Comparison of ENCODE assay signal across 13 mouse cellular contexts in genomic region chr3:122064556-122065410, GRCm38 (mm10). TPM values are rescaled to one million over a fixed set of nuclear protein-coding genes. Genes with fewer than 3 reads are reported as not detected.
DNase-seq lines count a peak whose midpoint lies in the region; ATAC-seq lines count a peak whose summit lies in the region.
"Had no signal": no experiment of that assay in that cellular context is flagged by ENCODE, and none has a peak within 500 bp of the region (broad histone marks: within the 10 kb centered on the region; RNA-seq: fewer than 3 reads in every experiment).

No protein-coding gene starts in this region.

- intact Hi-C loops in heart, postnatal 25 days (cut with DNase I), result no loop called here

- ATAC-seq in lung, embryonic 15.5 days (ENCODE audit: borderline replicate concordance, extremely low read depth, low FRiP score, low TSS enrichment), result peak; percentile 83
- no peak for ATAC-seq in liver, embryonic 12.5 days
- ATAC-seq: forebrain, embryonic 14.5 days; hindbrain, embryonic 16.5 days had no signal

- DNase-seq in adrenal gland, adult (ENCODE audit: inconsistent age in 2 of 2, low spot score in 1 of 2), result peak; percentile 52 to 88
- DNase-seq in adrenal gland, postnatal 4 days (ENCODE audit: low spot score in 2 of 2), result no peak
- peak; percentile 6 for DNase-seq in brain, adult 2 months (ENCODE audit: low read depth, low spot score)
- peak; percentile 48 for DNase-seq in heart, postnatal 25 days (ENCODE audit: low spot score)
- DNase-seq in testis, postnatal 14 days (ENCODE audit: low spot score), result no peak
- DNase-seq in left cerebral cortex, adult 8-10 months (ENCODE audit: low spot score in 2 of 2), result no peak

- 41% methylated on average over 13 of the region's 13 CpGs for WGBS in lung, embryonic 15.5 days
- WGBS in liver, embryonic 12.5 days (ENCODE audit: insufficient replicate concordance), result 68% methylated on average over 13 of the region's 13 CpGs

- H3K4me1 ChIP-seq in lung, embryonic 15.5 days, result peaks cover 21% of the 10 kb centered on the region
- H3K4me1 ChIP-seq in liver, embryonic 12.5 days, result no peaks in the 10 kb centered on the region
- H3K4me1 ChIP-seq: embryonic facial prominence, embryonic 10.5 days had no signal

- H3K27ac ChIP-seq in lung, embryonic 15.5 days, result peak overlapping the region; percentile 34
- no peak overlapping the region for H3K27ac ChIP-seq in liver, embryonic 12.5 days
- H3K27ac ChIP-seq: embryonic facial prominence, embryonic 10.5 days had no signal

- no peak overlapping the region for H3K4me2 ChIP-seq in lung, embryonic 15.5 days
- H3K4me2 ChIP-seq in liver, embryonic 12.5 days, result no peak overlapping the region

- H3K9me3 ChIP-seq in lung, embryonic 15.5 days, result no peaks in the 10 kb centered on the region
- H3K9me3 ChIP-seq in liver, embryonic 12.5 days (replicated peaks), result no peaks in the 10 kb centered on the region
- H3K9me3 ChIP-seq: embryonic facial prominence, embryonic 10.5 days had no signal

- no peak overlapping the region for H3K4me3 ChIP-seq in lung, embryonic 15.5 days
- H3K4me3 ChIP-seq in liver, embryonic 12.5 days, result no peak overlapping the region
- H3K4me3 ChIP-seq: embryonic facial prominence, embryonic 10.5 days had no signal

- H3K36me3 ChIP-seq in lung, embryonic 15.5 days, result no peaks in the 10 kb centered on the region
- no peaks in the 10 kb centered on the region for H3K36me3 ChIP-seq in liver, embryonic 12.5 days
- H3K36me3 ChIP-seq: embryonic facial prominence, embryonic 10.5 days had no signal

- no peaks in the 10 kb centered on the region for H3K27me3 ChIP-seq in lung, embryonic 15.5 days
- H3K27me3 ChIP-seq in liver, embryonic 12.5 days (replicated peaks), result no peaks in the 10 kb centered on the region

- H3K9ac ChIP-seq in lung, embryonic 15.5 days, result no peak overlapping the region
- H3K9ac ChIP-seq in liver, embryonic 12.5 days, result no peak overlapping the region

RNA-seq across cellular contexts. Expression of gene Abca4, which starts 20.5 kb away (rescaled TPM):
- 1 to 10 TPM; 2.8 to 3.6 TPM for total RNA-seq in adrenal gland, postnatal 4 days (2021)
- 1 to 10 TPM; 2.3 TPM for total RNA-seq in heart, postnatal 25 days (2021)
- 1.3 and 1.5 TPM in 2 replicates for polyA plus RNA-seq in lung, embryonic 15.5 days (2015; fragmentation: Nextera tagmentation; extraction: Ambion mirVana)
- 1.2 and 1.3 TPM in 2 replicates for polyA plus RNA-seq in liver, embryonic 12.5 days (2016; fragmentation: Nextera tagmentation; extraction: Ambion mirVana)
- total RNA-seq in left cerebral cortex, adult 8-10 months (2022), result 1 to 10 TPM; 3.1 to 3.3 (median 3.2) TPM
- total RNA-seq: megakaryocyte-erythroid progenitor cell, adult 5-6 weeks; neutrophil, adult 5-6 weeks had no signal

Comparison
In these comparisons a context has a peak if more than half of its experiments do, and no peak if none do; other contexts are left out.
1. DNase-seq: peak in adrenal gland, adult (2 of 2), brain, adult 2 months (single experiment) and heart, postnatal 25 days (single experiment); none in adrenal gland, postnatal 4 days (0 of 2), testis, postnatal 14 days (single experiment) and left cerebral cortex, adult 8-10 months (0 of 2).